8 mouse cellular contexts compared by ENCODE assay signal in genomic region chr3:129532180-129532864, GRCm38 (mm10). TPM values are rescaled to one million over a fixed set of nuclear protein-coding genes. Genes with fewer than 3 reads are reported as not detected.
DNase-seq lines count a peak whose midpoint lies in the region; ATAC-seq lines count a peak whose summit lies in the region.

Elovl6 (plus strand) TSS chr3:129532355.

- H3K9ac ChIP-seq in forebrain, embryonic 14.5 days (ENCODE audit: low read length) = peak within 1 kb of the TSS; percentile 95
- peak within 1 kb of the TSS; percentile 96 for H3K9ac ChIP-seq in lung, embryonic 16.5 days (ENCODE audit: low read length)

- no peaks in the 10 kb centered on the region for H3K4me1 ChIP-seq in brown adipose tissue, adult 24 weeks (ENCODE audit: control insufficient read depth, insufficient read depth, insufficient read length, low read length)
- peaks cover 18% of the 10 kb centered on the region for H3K4me1 ChIP-seq in forebrain, embryonic 14.5 days (ENCODE audit: control insufficient read depth, insufficient read depth, low read length)
- H3K4me1 ChIP-seq in lung, embryonic 16.5 days (replicated peaks; ENCODE audit: control insufficient read depth, insufficient read depth, low read length) = peaks cover 17% of the 10 kb centered on the region

- no peaks in the 10 kb centered on the region for H3K9me3 ChIP-seq in forebrain, embryonic 14.5 days (replicated peaks; ENCODE audit: control insufficient read depth, low read length)
- H3K9me3 ChIP-seq in lung, embryonic 16.5 days (ENCODE audit: control insufficient read depth, low read length) = no peaks in the 10 kb centered on the region

- H3K27ac ChIP-seq in brown adipose tissue, adult 24 weeks (replicated peaks; ENCODE audit: low read depth, low read length) = peak within 1 kb of the TSS; percentile 64
- peak within 1 kb of the TSS; percentile 98 for H3K27ac ChIP-seq in forebrain, embryonic 14.5 days (ENCODE audit: low read depth, low read length)
- H3K27ac ChIP-seq in lung, embryonic 16.5 days (ENCODE audit: low read length) = peak within 1 kb of the TSS; percentile 88

- DNase-seq in ES-CJ7 (ENCODE audit: low read depth, low spot score) = peak; percentile 99
- DNase-seq in forebrain, embryonic 14.5 days (ENCODE audit: low spot score) = peak; percentile 94
- peak; percentile 83 for DNase-seq in layer of hippocampus, adult 9-11 months
- peak; percentile 49 for DNase-seq in ovary, postnatal 14 days (ENCODE audit: low spot score)
- peak; percentile 55 for DNase-seq in thymus, postnatal 25 days

- no peaks in the 10 kb centered on the region for H3K27me3 ChIP-seq in forebrain, embryonic 14.5 days (replicated peaks; ENCODE audit: control insufficient read depth, insufficient read depth, low read length)
- H3K27me3 ChIP-seq in lung, embryonic 16.5 days (ENCODE audit: control insufficient read depth, insufficient read depth, low read depth, low read length) = no peaks in the 10 kb centered on the region

- peak within 1 kb of the TSS; percentile 87 for H3K4me3 ChIP-seq in brown adipose tissue, adult 24 weeks (ENCODE audit: insufficient read depth, low read depth, low read length)
- peak within 1 kb of the TSS; percentile 73 for H3K4me3 ChIP-seq in forebrain, embryonic 14.5 days (ENCODE audit: low read depth, low read length)
- H3K4me3 ChIP-seq in lung, embryonic 16.5 days (ENCODE audit: low read length) = peak within 1 kb of the TSS; percentile 69

- H3K4me2 ChIP-seq in forebrain, embryonic 14.5 days (ENCODE audit: low read length) = peak within 1 kb of the TSS; percentile 76
- peak within 1 kb of the TSS; percentile 89 for H3K4me2 ChIP-seq in lung, embryonic 16.5 days (ENCODE audit: low read depth, low read length)

- under 1% methylated on average over 35 of the region's 35 CpGs for WGBS in forebrain, embryonic 14.5 days
- 0% methylated on average over 35 of the region's 35 CpGs for WGBS in lung, embryonic 16.5 days

- ATAC-seq in forebrain, embryonic 14.5 days = peak; percentile 64
- peak; percentile 24 to 41 for ATAC-seq in hematopoietic stem cell, adult 5-6 weeks (replicated peaks in 1 of 2; ENCODE audit: insufficient read depth in 1 of 2, low FRiP score in 2 of 2, low TSS enrichment in 1 of 2, low read depth in 1 of 2, poor library complexity in 2 of 2, severe bottlenecking in 2 of 2)
- ATAC-seq in lung, embryonic 16.5 days (ENCODE audit: low read depth) = peak; percentile 13; the same call in 1 of the 2 replicates

- no peaks in the 10 kb centered on the region for H3K36me3 ChIP-seq in forebrain, embryonic 14.5 days (ENCODE audit: control insufficient read depth, insufficient read depth, low read length)
- H3K36me3 ChIP-seq in lung, embryonic 16.5 days (ENCODE audit: control insufficient read depth, insufficient read depth, low read length) = no peaks in the 10 kb centered on the region

RNA-seq across cellular contexts. Expression of gene Elovl6, which starts in this region (rescaled TPM):
- 307 and 735 TPM in 2 replicates for polyA plus RNA-seq in brown adipose tissue, adult 24 weeks (2012; ENCODE audit: insufficient read depth, insufficient read length, missing spikeins)
- 24.4 and 30.5 TPM in 2 replicates for polyA plus RNA-seq in forebrain, embryonic 14.5 days (2014; fragmentation: Nextera tagmentation; extraction: Ambion mirVana)
- 24.1 and 26.6 TPM in 2 replicates for total RNA-seq in hematopoietic stem cell, adult 5-6 weeks (2017)
- 8.1 and 12.3 TPM in 2 replicates for polyA plus RNA-seq in lung, embryonic 16.5 days (2015; fragmentation: Nextera tagmentation; extraction: Ambion mirVana)

Comparison
In these comparisons a context has a peak if more than half of its experiments do, and no peak if none do; other contexts are left out.
1. Peak in every context shown above with its lines: DNase-seq, ATAC-seq, H3K4me3 ChIP-seq and H3K27ac ChIP-seq.
2. DNase-seq: peak in every context shown above with its lines; median percentile 99 in ES-CJ7; 94 in forebrain, embryonic 14.5 days; 83 in layer of hippocampus, adult 9-11 months; 55 in thymus, postnatal 25 days; 49 in ovary, postnatal 14 days.
3. ATAC-seq: peak in every context shown above with its lines; median percentile 64 in forebrain, embryonic 14.5 days; 32 in hematopoietic stem cell, adult 5-6 weeks; 13 in lung, embryonic 16.5 days.